Mouse (Mus musculus) testis, adult 10 weeks (tissue): ENCODE results near the gene Zfp28. TPM values are rescaled to one million over a fixed set of nuclear protein-coding genes. Genes with fewer than 3 reads are reported as not detected.

Experiments
- polyA plus RNA-seq: library from polyadenylated mRNA; stranded (reverse); fragments of 350-450 nt; fragmentation: Illumina TruSeq; extraction: RNeasy Lipid Tissue Mini Kit (QIAGEN cat#74804); gene quantifications from one replicate; pipeline ENCODE4 v1.2.3, GENCODE M21; 2014; ENCODE audit warnings: low read depth, low replicate concordance

The Zfp28 gene
- 9.9 TPM for polyA plus RNA-seq

GRCm38 (mm10) chr7:6383044-6383455, at the start of gene Zfp28:
Gene Zfp28, plus strand, starts transcription at chr7:6383295.

GRCm38 (mm10) chr7:6343501-6344071, 39.5 kb upstream of the Zfp28 start, which contains the start of gene Gm3854:
Gene Gm3854, plus strand, starts transcription at chr7:6343759.

GRCm38 (mm10) chr7:6363047-6363488, 20.0 kb upstream of the Zfp28 start, which contains the start of gene Zfp78:
Gene Zfp78, plus strand, starts transcription at chr7:6363280.

GRCm38 (mm10) chr7:6397996-6398975, 15.2 kb downstream of the Zfp28 start, which contains the start of gene Smim17:
Gene Smim17, plus strand, starts transcription at chr7:6398715.

GRCm38 (mm10) chr7:6410043-6410442, 26.9 kb downstream of the Zfp28 start, which contains the start of gene Gm20715:
Gene Gm20715, plus strand, starts transcription at chr7:6410277.

GRCm38 (mm10) chr7:6438388-6438787, 55.3 kb downstream of the Zfp28 start, which contains the start of gene Olfr1344:
Gene Olfr1344, plus strand, starts transcription at chr7:6438688.

Other genes starting within 250 kb of the Zfp28 start
- gene Zfp787, start 227.3 kb upstream of the Zfp28 start, polyA plus RNA-seq, result 6.3 TPM
- 4.7 TPM for gene Zfp444, start 211.1 kb upstream of the Zfp28 start, polyA plus RNA-seq
- 0.39 TPM for gene Galp, start 186.2 kb upstream of the Zfp28 start, polyA plus RNA-seq
- 0.80 TPM for gene Zscan5b, start 161.0 kb upstream of the Zfp28 start, polyA plus RNA-seq
- gene Epp13, start 130.6 kb upstream of the Zfp28 start, polyA plus RNA-seq, result not detected
- gene Zfp667, start 96.7 kb upstream of the Zfp28 start, polyA plus RNA-seq, result 19.8 TPM
- gene Zfp583, start 52.0 kb upstream of the Zfp28 start, polyA plus RNA-seq, result 7.7 TPM
- gene Gm3854, start 39.5 kb upstream of the Zfp28 start, polyA plus RNA-seq, result 3.0 TPM
- 18.0 TPM for gene Zfp78, start 20.0 kb upstream of the Zfp28 start, polyA plus RNA-seq
- 2.9 TPM for gene Smim17, start 15.4 kb downstream of the Zfp28 start, polyA plus RNA-seq
- gene Gm20715, start 27.0 kb downstream of the Zfp28 start, polyA plus RNA-seq, result 3.3 TPM
- gene Olfr1344, start 55.4 kb downstream of the Zfp28 start, polyA plus RNA-seq, result not detected
- gene Olfr1336, start 72.9 kb downstream of the Zfp28 start, polyA plus RNA-seq, result 0.17 TPM
- 0.07 TPM for gene Olfr1346, start 83.8 kb downstream of the Zfp28 start, polyA plus RNA-seq
- not detected for gene Olfr5, start 103.6 kb downstream of the Zfp28 start, polyA plus RNA-seq
- not detected for gene Olfr1347, start 116.5 kb downstream of the Zfp28 start, polyA plus RNA-seq
- not detected for gene Olfr1348, start 125.5 kb downstream of the Zfp28 start, polyA plus RNA-seq
- gene Olfr1349, start 139.7 kb downstream of the Zfp28 start, polyA plus RNA-seq, result 0.29 TPM
- not detected for gene Olfr1350, start 181.5 kb downstream of the Zfp28 start, polyA plus RNA-seq